Mouse (Mus musculus) midbrain, embryonic 16.5 days (tissue): ENCODE measurements around the gene C130050O18Rik. TPM values are rescaled to one million over a fixed set of nuclear protein-coding genes. Genes with fewer than 3 reads are reported as not detected.

Experiments used
- ATAC-seq: fragments of 200-750 bp; cut with Nextera tagmentation; 2 replicates; pipeline ENCODE4 v1.8.0; 2017; ENCODE audit warnings: moderate TSS enrichment
- H3K27ac ChIP-seq: fragments of 300-500 bp; sonication (generic); 2 replicates; pipeline ENCODE4 v1.5.1; 2014; ENCODE audit warnings: mild to moderate bottlenecking, low read length, mixed read lengths
- H3K27me3 ChIP-seq: fragments of 300-500 bp; sonication (generic); 2 replicates; pipeline ENCODE4 v1.6.1; 2014; ENCODE audit warnings: low read depth, low read length, mixed read lengths; ENCODE audit not compliant: control insufficient read depth, insufficient read depth
- H3K36me3 ChIP-seq: fragments of 300-500 bp; sonication (generic); 2 replicates; pipeline ENCODE4 v1.6.1; 2014; ENCODE audit warnings: mild to moderate bottlenecking, low read length, moderate library complexity, mixed read lengths; ENCODE audit not compliant: control insufficient read depth, insufficient read depth
- H3K4me1 ChIP-seq: fragments of 300-500 bp; sonication (generic); 2 replicates; pipeline ENCODE4 v1.6.1; 2014; ENCODE audit warnings: mild to moderate bottlenecking, low read length, mixed read lengths; ENCODE audit not compliant: control insufficient read depth, insufficient read depth
- H3K4me2 ChIP-seq: fragments of 300-500 bp; sonication (generic); 2 replicates; pipeline ENCODE4 v1.6.1; 2014; ENCODE audit warnings: mild to moderate bottlenecking, low read length, mixed read lengths
- H3K4me3 ChIP-seq: fragments of 300-500 bp; sonication (generic); 2 replicates; pipeline ENCODE4 v1.5.1; 2014; ENCODE audit warnings: low read depth, mild to moderate bottlenecking, low read length, moderate library complexity, mixed read lengths
- H3K9ac ChIP-seq: fragments of 300-500 bp; sonication (generic); 2 replicates; pipeline ENCODE4 v1.6.1; 2014; ENCODE audit warnings: low read depth, low read length, mixed read lengths
- H3K9me3 ChIP-seq: fragments of 300-500 bp; sonication (generic); replicated peaks from 2 replicates; pipeline ENCODE4 v1.6.1; 2014; ENCODE audit warnings: mild to moderate bottlenecking, low read length, mixed read lengths; ENCODE audit not compliant: control insufficient read depth, poor library complexity, severe bottlenecking
- WGBS: fragments of 180-500 bp; shearing (Covaris S2); extraction: QIAGEN DNeasy Blood & Tissue Kit; methylation state at CpG from one replicate; pipeline ENCODE4 v1.1.7; 2014; 5-methylcytosine and 5-hydroxymethylcytosine counted together
- polyA plus RNA-seq: library from polyadenylated mRNA; unstranded; fragments of >200 nt; fragmentation: Nextera tagmentation; extraction: Ambion mirVana; gene quantifications from 2 replicates; pipeline ENCODE4 v1.2.1, GENCODE M21; 2015

The C130050O18Rik gene
- polyA plus RNA-seq, 1 experiment from 2014 or later = 0.39 TPM

DNA sequence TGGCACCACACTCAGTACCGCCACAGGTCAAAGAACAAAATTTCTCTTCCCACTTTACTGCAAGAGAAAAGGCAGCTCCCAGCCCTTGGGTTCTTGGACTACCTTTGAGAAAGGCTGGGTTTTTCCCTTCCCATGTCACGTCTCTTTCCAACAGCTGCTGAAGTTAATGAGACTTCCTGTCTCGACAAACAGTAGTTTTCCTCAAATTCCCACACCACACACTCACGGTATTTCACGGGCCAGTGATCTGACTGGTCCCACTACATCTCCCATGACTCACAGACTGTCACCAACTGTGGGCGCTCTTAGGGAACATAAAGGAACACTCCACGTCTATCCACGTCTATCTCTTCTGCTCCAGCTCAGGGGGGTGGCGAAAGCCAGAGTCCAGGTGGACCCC lies 20.1 kb downstream of the C130050O18Rik start:
- Histone ChIP-seq H3K4me2 (no peak overlapping the region), H3K9me3 (no peaks in the 10 kb centered on the region), H3K4me1 (peaks cover 19% of the 10 kb centered on the region), H3K36me3 (no peaks in the 10 kb centered on the region), H3K9ac (no peak overlapping the region), H3K27me3 (no peaks in the 10 kb centered on the region), H3K27ac (no peak overlapping the region), H3K4me3 (no peak overlapping the region)
- no peak for ATAC-seq
- WGBS = 78% methylated on average over 9 of the region's 9 CpGs

DNA sequence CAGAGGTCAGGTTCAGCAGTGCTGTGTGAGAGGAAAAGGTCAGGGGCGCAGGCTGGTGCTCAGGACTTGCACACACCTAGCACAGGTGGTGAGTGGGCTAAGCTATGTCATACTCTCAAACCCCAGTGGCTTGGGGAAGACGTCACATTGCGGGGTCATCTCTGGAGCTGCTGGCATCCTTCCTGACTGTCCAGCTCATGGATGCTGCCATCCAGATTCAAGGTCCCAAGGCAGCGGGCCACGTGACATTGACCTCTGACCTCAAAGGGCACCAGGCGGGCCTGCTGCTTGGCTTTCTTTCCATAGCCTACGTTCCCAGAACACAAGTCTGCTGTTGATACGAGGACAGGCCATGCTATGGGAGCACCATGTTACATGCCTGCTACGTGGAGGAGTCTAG lies 21.9 kb downstream of the C130050O18Rik start:
- no peak overlapping the region for H3K4me3 ChIP-seq
- H3K4me1 ChIP-seq = peaks cover 24% of the 10 kb centered on the region
- H3K4me2 ChIP-seq = no peak overlapping the region
- no peak overlapping the region for H3K9ac ChIP-seq
- no peaks in the 10 kb centered on the region for H3K27me3 ChIP-seq
- no peak overlapping the region for H3K27ac ChIP-seq
- H3K36me3 ChIP-seq = no peaks in the 10 kb centered on the region
- no peaks in the 10 kb centered on the region for H3K9me3 ChIP-seq
- no peak for ATAC-seq
- 86% methylated on average over 9 of the region's 9 CpGs for WGBS

DNA sequence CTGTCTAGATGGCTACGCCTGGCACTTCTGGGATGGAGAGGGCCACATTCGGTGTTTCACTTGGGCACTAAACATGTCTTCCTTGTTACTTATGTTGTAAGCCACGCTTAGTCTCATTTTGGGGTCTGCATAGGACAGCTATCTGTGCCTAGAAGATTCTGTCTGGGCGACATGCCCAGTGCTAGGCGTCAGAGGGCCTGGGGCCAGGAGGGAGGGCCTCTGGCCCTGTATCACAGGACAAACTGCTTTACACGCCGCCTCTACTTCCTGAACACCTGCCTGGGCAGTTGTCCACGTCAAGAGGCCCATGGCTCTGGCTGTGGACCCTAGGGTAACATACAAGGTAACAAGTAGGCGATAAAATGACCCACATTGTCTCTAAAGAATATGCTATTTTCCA lies 22.9 kb downstream of the C130050O18Rik start:
- H3K4me1 ChIP-seq = peaks cover 25% of the 10 kb centered on the region

DNA sequence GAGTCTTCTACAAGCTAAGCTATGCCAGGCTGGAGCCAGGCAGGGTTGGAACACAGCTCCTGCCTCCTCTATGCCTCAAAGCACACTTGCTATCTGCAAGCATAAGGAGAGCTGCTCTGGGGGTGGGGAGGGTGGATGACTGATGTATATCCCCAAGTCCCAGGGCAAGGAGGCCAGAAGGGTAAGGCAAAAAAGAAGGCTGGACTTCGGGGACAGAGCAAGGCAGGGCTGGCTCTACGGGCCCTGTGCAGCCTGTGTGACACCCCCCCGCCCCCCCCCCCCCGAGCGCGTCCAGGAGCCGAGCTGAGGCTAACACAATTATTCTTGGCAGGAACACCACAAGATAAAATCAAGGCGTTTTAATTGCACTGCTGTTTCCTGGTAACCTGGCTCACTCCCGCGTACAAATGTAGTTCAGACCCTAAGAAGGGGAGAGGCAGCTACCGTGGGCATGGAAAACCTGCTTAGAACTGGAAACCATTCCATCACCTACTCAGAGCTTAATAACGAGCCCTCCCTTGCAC lies 24.8 kb downstream of the C130050O18Rik start:
- H3K36me3 ChIP-seq = no peaks in the 10 kb centered on the region
- H3K27ac ChIP-seq = peak overlapping the region; percentile 50
- 0 out of 2 replicates have a peak overlapping the region, but pooled peaks have one; percentile 14 for H3K9ac ChIP-seq
- no peaks in the 10 kb centered on the region for H3K9me3 ChIP-seq
- no peak for ATAC-seq
- no peak overlapping the region for H3K4me3 ChIP-seq
- H3K4me1 ChIP-seq = peaks cover 31% of the 10 kb centered on the region
- H3K27me3 ChIP-seq = no peaks in the 10 kb centered on the region
- no peak overlapping the region for H3K4me2 ChIP-seq
- 38% methylated on average over 12 of the region's 12 CpGs for WGBS

More for the DNA sequence above, 22.9 kb downstream of the C130050O18Rik start:
- Histone ChIP-seq H3K9me3 (no peaks in the 10 kb centered on the region), H3K27ac (no peak overlapping the region), H3K36me3 (no peaks in the 10 kb centered on the region), H3K9ac (no peak overlapping the region), H3K4me3 (no peak overlapping the region), H3K27me3 (no peaks in the 10 kb centered on the region), H3K4me2 (no peak overlapping the region)
- no peak for ATAC-seq
- WGBS = 87% methylated on average over 9 of the region's 9 CpGs

GRCm38 (mm10) chr5:139432333-139432732 lies 27.3 kb downstream of the C130050O18Rik start:
- H3K4me2 ChIP-seq = no peak overlapping the region
- no peak for ATAC-seq
- peak overlapping the region; percentile 2 for H3K27ac ChIP-seq
- no peaks in the 10 kb centered on the region for H3K27me3 ChIP-seq
- H3K4me3 ChIP-seq = no peak overlapping the region
- WGBS = 31% methylated on average over 6 of the region's 6 CpGs
- peaks cover 44% of the 10 kb centered on the region for H3K4me1 ChIP-seq
- H3K9ac ChIP-seq = 0 out of 2 replicates have a peak overlapping the region, but pooled peaks have one; percentile 25
- no peaks in the 10 kb centered on the region for H3K9me3 ChIP-seq
- H3K36me3 ChIP-seq = no peaks in the 10 kb centered on the region

- no peaks in the 10 kb centered on the region for H3K9me3 ChIP-seq
- H3K27me3 ChIP-seq = no peaks in the 10 kb centered on the region
- H3K4me1 ChIP-seq = peaks cover 44% of the 10 kb centered on the region
- H3K36me3 ChIP-seq = no peaks in the 10 kb centered on the region
- no peak for ATAC-seq
- no peak overlapping the region for H3K4me2 ChIP-seq
- 51% methylated on average over 7 of the region's 7 CpGs for WGBS
- H3K27ac ChIP-seq = peak overlapping the region; percentile 2; the same call in 1 of the 2 replicates
- no peak overlapping the region for H3K9ac ChIP-seq
- no peak overlapping the region for H3K4me3 ChIP-seq
Measured at GRCm38 (mm10) chr5:139432747-139433508, 27.8 kb downstream of the C130050O18Rik start.

DNA sequence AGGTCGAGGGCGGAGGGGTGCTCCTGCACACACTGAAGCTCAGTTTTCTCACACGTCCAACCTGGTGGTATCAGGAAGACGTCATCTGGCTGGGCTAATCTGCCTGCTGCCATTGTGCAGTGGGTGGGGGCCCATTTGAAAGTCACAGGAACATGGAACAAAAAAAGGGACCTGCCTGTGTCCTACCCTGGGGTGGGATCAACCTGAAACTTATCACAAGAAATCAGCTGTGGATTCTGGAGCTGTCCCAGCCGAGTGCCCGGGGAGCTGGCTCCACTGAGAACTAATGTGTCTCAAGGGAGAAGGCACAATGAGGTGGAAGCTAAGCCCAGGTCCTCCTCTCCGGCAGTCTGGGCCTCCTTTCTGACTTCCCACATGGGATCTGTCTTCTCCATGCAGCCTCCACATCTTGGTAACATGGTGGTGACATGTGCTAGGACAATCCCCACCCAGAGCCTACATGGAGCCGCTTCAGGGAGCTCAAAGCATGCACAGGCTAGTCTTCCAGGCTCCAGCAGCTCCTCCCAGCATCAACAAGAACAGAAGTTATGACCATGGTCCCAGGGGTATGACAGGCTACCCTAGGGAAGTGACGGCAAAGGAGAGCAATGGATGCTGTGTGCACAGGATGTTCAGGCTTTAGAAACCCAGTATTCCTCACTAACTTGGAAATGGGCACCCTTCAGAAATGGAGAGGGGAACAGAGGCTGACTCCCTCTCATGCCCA lies 28.9 kb downstream of the C130050O18Rik start:
- ATAC-seq = no peak
- H3K4me1 ChIP-seq = peaks cover 49% of the 10 kb centered on the region
- H3K36me3 ChIP-seq = no peaks in the 10 kb centered on the region
- no peak overlapping the region for H3K4me3 ChIP-seq
- WGBS = 76% methylated on average over 9 of the region's 9 CpGs
- no peak overlapping the region for H3K9ac ChIP-seq
- H3K9me3 ChIP-seq = no peaks in the 10 kb centered on the region
- H3K4me2 ChIP-seq = no peak overlapping the region
- peak overlapping the region; percentile 78 for H3K27ac ChIP-seq
- H3K27me3 ChIP-seq = no peaks in the 10 kb centered on the region

DNA sequence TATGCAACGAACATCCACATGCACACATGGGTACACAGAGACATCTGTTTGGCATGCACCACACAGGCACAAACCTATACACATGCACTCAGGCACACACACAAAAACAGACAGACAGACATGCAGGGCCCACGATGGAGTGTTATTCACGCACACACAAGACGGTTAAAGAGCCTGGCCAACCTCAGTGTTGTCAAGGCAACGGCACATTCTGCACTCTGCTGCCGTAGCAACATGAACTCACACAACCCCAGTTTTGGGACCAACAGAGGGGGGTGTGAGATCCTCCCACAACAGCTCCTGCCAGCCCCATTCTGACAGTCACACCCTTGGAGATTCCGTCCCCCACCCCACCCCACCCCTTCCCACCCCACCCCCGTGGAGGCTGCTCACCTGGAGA lies 29.9 kb downstream of the C130050O18Rik start:
- Histone ChIP-seq H3K27me3 (no peaks in the 10 kb centered on the region), H3K9ac (0 out of 2 replicates have a peak overlapping the region, but pooled peaks have one; percentile 31), H3K36me3 (no peaks in the 10 kb centered on the region), H3K9me3 (no peaks in the 10 kb centered on the region), H3K27ac (peak overlapping the region; percentile 78), H3K4me1 (peaks cover 45% of the 10 kb centered on the region), H3K4me2 (peak overlapping the region; percentile 34), H3K4me3 (no peak overlapping the region)
- ATAC-seq = peak; percentile 84
- 8% methylated on average over 8 of the region's 8 CpGs for WGBS

GRCm38 (mm10) chr5:139437769-139438168 lies 32.7 kb downstream of the C130050O18Rik start:
- Histone ChIP-seq H3K9ac (no peak overlapping the region), H3K27me3 (no peaks in the 10 kb centered on the region), H3K9me3 (no peaks in the 10 kb centered on the region), H3K4me2 (no peak overlapping the region), H3K36me3 (no peaks in the 10 kb centered on the region), H3K27ac (no peak overlapping the region), H3K4me1 (peaks cover 27% of the 10 kb centered on the region), H3K4me3 (no peak overlapping the region)
- ATAC-seq = no peak
- WGBS = 96% methylated on average over 4 of the region's 4 CpGs
